Mouse (Mus musculus): Measurements from ENCODE around the gene Cdc25a. TPM values are rescaled to one million over a fixed set of nuclear protein-coding genes. Genes with fewer than 3 reads are reported as not detected.
A peak's percentile ranks its signal among the peaks of the same experiment; 100 is the strongest.

Cdc25a gene
- 1 to 10 TPM; 5.5 to 6.9 TPM for total RNA-seq (2021)
- long read RNA-seq, experiment 1, transcript Cdc25a-201 (15 exons, 3,632 nt) = major isoform, 7 of 8 reads
- long read RNA-seq, experiment 1, partial matches to known transcripts = 0 of 8 reads
- long read RNA-seq, experiment 1, other reads (novel, unspliced or antisense) = 1 of 8 reads
- long read RNA-seq, experiment 2, partial matches to known transcripts = 0 of 6 reads
- long read RNA-seq, experiment 2, other reads (novel, unspliced or antisense) = 2 of 6 reads

- H3K27ac ChIP-seq = peak within 1 kb of the TSS; percentile 70; the same call in 1 of the 2 replicates
- TF ChIP-seq CTCF (IDR thresholded peaks at IDR 0.05) = peak; percentile 48
- intact Hi-C loops (cut with DNase I) = no loop called here
- H3K4me3 ChIP-seq = peak within 1 kb of the TSS; percentile 72
- DNase-seq (ENCODE audit: extremely low spot score in 1 of 2, low spot score in 2 of 2) = peak; percentile 93 to 94
Observed at GRCm38 (mm10) chr9:109874797-109875691, at the start of gene Cdc25a. Cdc25a (plus strand) TSS chr9:109875579.

GRCm38 (mm10) chr9:109825739-109826138, 49.6 kb upstream of the Cdc25a start:
- TF ChIP-seq CTCF (IDR thresholded peaks at IDR 0.05) = no peak
- no peak overlapping the region for H3K4me3 ChIP-seq
- H3K27ac ChIP-seq = no peak overlapping the region
- DNase-seq (ENCODE audit: extremely low spot score in 1 of 2, low spot score in 2 of 2) = no peak
- intact Hi-C loops (cut with DNase I) = no loop called here

GRCm38 (mm10) chr9:109826181-109826580, 49.2 kb upstream of the Cdc25a start:
- intact Hi-C loops (cut with DNase I) = no loop called here
- no peak for TF ChIP-seq CTCF (IDR thresholded peaks at IDR 0.05)
- no peak for DNase-seq (ENCODE audit: extremely low spot score in 1 of 2, low spot score in 2 of 2)
- Histone ChIP-seq H3K4me3 (no peak overlapping the region), H3K27ac (no peak overlapping the region)

- peak; percentile 81 to 84 for DNase-seq (ENCODE audit: extremely low spot score in 1 of 2, low spot score in 2 of 2)
- intact Hi-C loops (cut with DNase I) = loop anchor here (5.0 to 10.0 kb wide), 3 partner anchors 708 to 830 kb away; no protein-coding TSS in a partner anchor
- Histone ChIP-seq H3K27ac (peak within 1 kb of the TSS; percentile 93), H3K4me3 (peak within 1 kb of the TSS; percentile 64)
- TF ChIP-seq CTCF (IDR thresholded peaks at IDR 0.05) = peak; percentile 81
Observed at GRCm38 (mm10) chr9:109832391-109833087, 42.8 kb upstream of the Cdc25a start, which contains the start of gene Nme6. Nme6 (plus strand) TSS chr9:109832749.

GRCm38 (mm10) chr9:109833088-109833412, 42.3 kb upstream of the Cdc25a start:
- peak overlapping the region; percentile 93 for H3K27ac ChIP-seq
- no peak for TF ChIP-seq CTCF (IDR thresholded peaks at IDR 0.05)

GRCm38 (mm10) chr9:109849312-109849758, 26.0 kb upstream of the Cdc25a start, which contains the start of gene Camp:
Camp (minus strand) TSS chr9:109849617.
- intact Hi-C loops (cut with DNase I) = no loop called here
- no peak within 1 kb of the TSS for H3K4me3 ChIP-seq
- TF ChIP-seq CTCF (IDR thresholded peaks at IDR 0.05) = no peak
- no peak for DNase-seq (ENCODE audit: extremely low spot score in 1 of 2, low spot score in 2 of 2)
- no peak within 1 kb of the TSS for H3K27ac ChIP-seq

More at GRCm38 (mm10) chr9:109833088-109833412, 42.3 kb upstream of the Cdc25a start:
- peak overlapping the region; percentile 64 for H3K4me3 ChIP-seq
- no peak for DNase-seq (ENCODE audit: extremely low spot score in 1 of 2, low spot score in 2 of 2)
- intact Hi-C loops (cut with DNase I) = loop anchor here (5.0 to 10.0 kb wide), 3 partner anchors 708 to 831 kb away; no protein-coding TSS in a partner anchor

GRCm38 (mm10) chr9:109850099-109850498, 25.3 kb upstream of the Cdc25a start:
- intact Hi-C loops (cut with DNase I) = no loop called here
- no peak for DNase-seq (ENCODE audit: extremely low spot score in 1 of 2, low spot score in 2 of 2)
- H3K27ac ChIP-seq = no peak overlapping the region
- TF ChIP-seq CTCF (IDR thresholded peaks at IDR 0.05) = no peak
- no peak overlapping the region for H3K4me3 ChIP-seq

GRCm38 (mm10) chr9:109854341-109854740, 21.0 kb upstream of the Cdc25a start:
- intact Hi-C loops (cut with DNase I) = no loop called here
- TF ChIP-seq CTCF (IDR thresholded peaks at IDR 0.05) = no peak
- DNase-seq (ENCODE audit: extremely low spot score in 1 of 2, low spot score in 2 of 2) = no peak

GRCm38 (mm10) chr9:109855947-109856346, 19.4 kb upstream of the Cdc25a start:
- no peak overlapping the region for H3K4me3 ChIP-seq
- DNase-seq (ENCODE audit: extremely low spot score in 1 of 2, low spot score in 2 of 2) = no peak
- no peak overlapping the region for H3K27ac ChIP-seq
- intact Hi-C loops (cut with DNase I) = no loop called here
- no peak for TF ChIP-seq CTCF (IDR thresholded peaks at IDR 0.05)

More at GRCm38 (mm10) chr9:109854341-109854740, 21.0 kb upstream of the Cdc25a start:
- H3K27ac ChIP-seq = no peak overlapping the region
- no peak overlapping the region for H3K4me3 ChIP-seq

- Histone ChIP-seq H3K27ac (no peak overlapping the region), H3K4me3 (no peak overlapping the region)
- TF ChIP-seq CTCF (IDR thresholded peaks at IDR 0.05) = peak; percentile 96
- peak; percentile 71 to 81 for DNase-seq (ENCODE audit: extremely low spot score in 1 of 2, low spot score in 2 of 2)
- intact Hi-C loops (cut with DNase I) = loop anchor here (10.0 kb wide), 2 partner anchors 738 to 868 kb away; partner anchors contain the start of gene Pfkfb4
Observed at GRCm38 (mm10) chr9:109862397-109863044, 12.9 kb upstream of the Cdc25a start.

GRCm38 (mm10) chr9:109863085-109863484, 12.3 kb upstream of the Cdc25a start:
- DNase-seq (ENCODE audit: extremely low spot score in 1 of 2, low spot score in 2 of 2) = no peak
- Histone ChIP-seq H3K27ac (no peak overlapping the region), H3K4me3 (no peak overlapping the region)
- no peak for TF ChIP-seq CTCF (IDR thresholded peaks at IDR 0.05)
- intact Hi-C loops (cut with DNase I) = loop anchor here (10.0 kb wide), 2 partner anchors 738 to 868 kb away; partner anchors contain the start of gene Pfkfb4
